Mouse (Mus musculus) mature B cell (primary cell): ENCODE measurements around the gene Stn1.

Source experiments
- in situ Hi-C: fragments of 300-500 bp; cut with MboI; formaldehyde crosslinking; loops from 2 replicates; pipeline ENCODE4 v1.14.3; 2019

Stn1 gene

GRCm38 (mm10) chr19:47454167-47455000 lies 82.9 kb downstream of the Stn1 start:
- in situ Hi-C loops = no loop called here

- in situ Hi-C loops = no loop called here
Measured at GRCm38 (mm10) chr19:47453352-47453751, 84.0 kb downstream of the Stn1 start.

DNA sequence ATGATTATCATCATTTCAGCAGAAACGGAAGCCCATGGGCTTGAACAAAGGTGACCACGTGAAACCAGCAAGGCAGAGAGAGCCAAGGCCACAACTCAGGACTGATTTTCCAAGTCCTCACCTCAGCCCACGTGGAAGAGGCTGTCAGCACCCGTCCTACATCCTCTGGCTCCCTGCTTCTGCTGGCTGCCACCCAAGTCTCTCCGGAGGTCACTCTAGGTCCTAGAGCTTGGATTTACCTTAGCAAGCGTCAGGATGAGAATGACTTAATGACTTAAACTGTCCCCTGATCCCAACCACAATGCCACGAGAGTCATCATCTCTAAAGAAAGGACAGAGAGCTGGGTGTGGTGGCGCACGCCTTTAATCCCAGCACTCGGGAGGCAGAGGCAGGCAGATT lies 84.6 kb downstream of the Stn1 start:
- in situ Hi-C loops = no loop called here

DNA sequence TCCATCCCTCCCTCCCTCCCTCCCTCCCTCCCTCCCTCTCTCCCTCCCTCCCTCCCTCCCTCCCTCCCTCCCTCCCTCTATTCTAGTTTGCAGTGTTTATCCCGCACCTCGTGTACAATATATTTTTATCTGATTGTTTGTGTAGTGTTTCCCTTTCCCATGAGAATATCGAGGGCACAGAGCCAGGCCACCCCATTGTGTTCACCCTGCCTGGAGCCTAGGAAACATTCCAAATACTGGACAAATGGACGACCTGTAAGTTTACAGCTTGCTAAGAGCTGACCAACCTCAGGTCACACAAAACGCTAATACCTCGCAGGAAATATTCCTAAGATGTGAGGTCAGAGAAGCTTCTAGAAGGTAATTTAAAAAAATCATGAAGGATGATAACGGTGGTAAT lies 85.1 kb downstream of the Stn1 start:
- in situ Hi-C loops = no loop called here

- in situ Hi-C loops = no loop called here
Measured at GRCm38 (mm10) chr19:47451476-47452113, 85.7 kb downstream of the Stn1 start.
